Comparison of ENCODE assay signal across 8 mouse cellular contexts in genomic region chr12:108766316-108766715, GRCm38 (mm10). TPM values are rescaled to one million over a fixed set of nuclear protein-coding genes. Genes with fewer than 3 reads are reported as not detected.
A peak's percentile ranks its signal among the peaks of the same experiment; 100 is the strongest.
DNase-seq lines count a peak whose midpoint lies in the region; ATAC-seq and TF ChIP-seq lines count a peak whose summit lies in the region.

No protein-coding gene starts in this region.

- no peaks in the 10 kb centered on the region for H3K4me1 ChIP-seq in cerebellum, adult 2 months (ENCODE audit: control insufficient read depth, insufficient read depth, low read length)
- no peaks in the 10 kb centered on the region for H3K4me1 ChIP-seq in ES-Bruce4 (ENCODE audit: control insufficient read depth, insufficient read depth, low read length)
- H3K4me1 ChIP-seq in limb, embryonic 11.5 days (ENCODE audit: control insufficient read depth, insufficient read depth, low read length), result peaks cover 2% of the 10 kb centered on the region; the same call in 1 of the 2 replicates

- TF ChIP-seq POLR2A in cerebellum, adult 2 months (IDR thresholded peaks at IDR 0.05; ENCODE audit: borderline replicate concordance, insufficient read depth, low read length), result no peak
- TF ChIP-seq POLR2A in ES-Bruce4 (IDR thresholded peaks at IDR 0.05; ENCODE audit: insufficient read depth, low read length), result no peak

- H3K9me3 ChIP-seq in ES-Bruce4 (replicated peaks; ENCODE audit: control insufficient read depth, insufficient read depth, low read length, poor library complexity, severe bottlenecking), result no peaks in the 10 kb centered on the region
- H3K9me3 ChIP-seq in limb, embryonic 11.5 days (ENCODE audit: control insufficient read depth, low read length), result no peaks in the 10 kb centered on the region

- peak overlapping the region; percentile 55 for H3K4me3 ChIP-seq in cerebellum, adult 2 months (replicated peaks; ENCODE audit: insufficient read depth, low read depth, low read length)
- peak overlapping the region; percentile 68; the same call in 1 of the 2 replicates for H3K4me3 ChIP-seq in ES-Bruce4 (ENCODE audit: low read depth, low read length)
- H3K4me3 ChIP-seq in limb, embryonic 11.5 days (ENCODE audit: low read depth, low read length), result no peak overlapping the region

- peak overlapping the region; percentile 48 for H3K4me2 ChIP-seq in limb, embryonic 11.5 days (ENCODE audit: low read depth, severe bottlenecking)

- no peak overlapping the region for H3K9ac ChIP-seq in ES-Bruce4 (ENCODE audit: low read depth, poor library complexity, severe bottlenecking)
- H3K9ac ChIP-seq in limb, embryonic 11.5 days (ENCODE audit: low read length), result peak overlapping the region; percentile 52

- peak; percentile 20 for ATAC-seq in granulocyte monocyte progenitor cell, adult 5-6 weeks (replicated peaks; ENCODE audit: poor library complexity, severe bottlenecking)
- no peak for ATAC-seq in limb, embryonic 11.5 days (ENCODE audit: insufficient number of reproducible peaks, low FRiP score, low TSS enrichment, low read depth)
- 0 out of 2 replicates have a peak, but pooled peaks have one; percentile 5 for ATAC-seq in monocyte, adult 5-6 weeks (replicated peaks; ENCODE audit: insufficient number of reproducible peaks, low FRiP score, low TSS enrichment, poor library complexity, severe bottlenecking)

- H3K27me3 ChIP-seq in cerebellum, adult 2 months (ENCODE audit: control insufficient read depth, insufficient read depth, low read length), result no peaks in the 10 kb centered on the region
- H3K27me3 ChIP-seq in ES-Bruce4 (ENCODE audit: control insufficient read depth, insufficient read depth, low read length, poor library complexity, severe bottlenecking), result no peaks in the 10 kb centered on the region
- no peaks in the 10 kb centered on the region for H3K27me3 ChIP-seq in limb, embryonic 11.5 days (ENCODE audit: control insufficient read depth, insufficient read depth, low read length)

- TF ChIP-seq CTCF in cerebellum, adult 2 months (IDR thresholded peaks at IDR 0.05; ENCODE audit: borderline replicate concordance, insufficient read depth, low read depth, low read length), result no peak
- TF ChIP-seq CTCF in ES-Bruce4 (IDR thresholded peaks at IDR 0.05; ENCODE audit: low read depth, low read length), result no peak

- H3K27ac ChIP-seq in cerebellum, adult 2 months (ENCODE audit: insufficient read depth, low read length), result peak overlapping the region; percentile 49
- no peak overlapping the region for H3K27ac ChIP-seq in ES-Bruce4 (ENCODE audit: insufficient read depth, low read length)
- peak overlapping the region; percentile 36; the same call in 1 of the 2 replicates for H3K27ac ChIP-seq in limb, embryonic 11.5 days (replicated peaks; ENCODE audit: low read depth, low read length)

- no peaks in the 10 kb centered on the region for H3K36me3 ChIP-seq in ES-Bruce4 (ENCODE audit: control insufficient read depth, insufficient read depth, low read length, poor library complexity, severe bottlenecking)
- no peaks in the 10 kb centered on the region for H3K36me3 ChIP-seq in limb, embryonic 11.5 days (ENCODE audit: control insufficient read depth, insufficient read depth, low read length)

- WGBS in cerebellum, adult 2 months, result 17% methylated on average over 10 of the region's 10 CpGs
- 66% methylated on average over 10 of the region's 10 CpGs for WGBS in limb, embryonic 11.5 days

- no peak for TF ChIP-seq EP300 in ES-Bruce4 (IDR thresholded peaks at IDR 0.05; ENCODE audit: insufficient read depth, low read depth, low read length)

- DNase-seq in cerebellum, adult 2 months, result no peak
- DNase-seq in cerebellum, postnatal 4 days (ENCODE audit: low spot score in 2 of 2), result no peak
- DNase-seq in limb, embryonic 11.5 days (ENCODE audit: low spot score), result no peak
- DNase-seq in adrenal gland, adult (ENCODE audit: inconsistent age in 2 of 2, low spot score in 1 of 2), result no peak
- no peak for DNase-seq in retina, postnatal 1 day

RNA-seq across cellular contexts. Expression of gene Yy1, which starts 26.5 kb away (rescaled TPM):
- polyA plus RNA-seq in cerebellum, adult 2 months (2012; rRNA removed), result 23.9 and 26.3 TPM in 2 replicates
- 121 and 124 TPM in 2 replicates for polyA plus RNA-seq in ES-Bruce4 (2011; ENCODE audit: insufficient read depth, insufficient read length, low read depth, missing spikeins)
- 61.2 and 69.7 TPM in 2 replicates for total RNA-seq in granulocyte monocyte progenitor cell, adult 5-6 weeks (2014; fragmentation: Nextera tagmentation)
- total RNA-seq in granulocyte monocyte progenitor cell, adult 5-6 weeks (2017), result 54.0 and 54.6 TPM in 2 replicates
- polyA plus RNA-seq in limb, embryonic 11.5 days (2014; fragmentation: Nextera tagmentation; extraction: Ambion mirVana), result 20.0 and 21.7 TPM in 2 replicates
- total RNA-seq in monocyte, adult 5-6 weeks (2017), result 51.4 to 60.9 TPM (median 60.3 TPM) in 3 replicates
